Mouse (Mus musculus) lung, postnatal 0 days (tissue): ENCODE measurements at regions not wholly inside any gene's neighbourhood (a gene's known extent, or its start where the extent isn't known, plus 50 kb on each side); places are given as distances from the start of the nearest gene placed in this dataset.

ENCODE experiments used
- ATAC-seq: fragments of 200-750 bp; cut with Nextera tagmentation; 2 replicates; pipeline ENCODE4 v1.8.0; 2017; ENCODE audit warnings: moderate library complexity
- DNase-seq: peaks from one replicate; pipeline ENCODE4 v3.0.0-alpha.2; 2016; ENCODE audit warnings: low spot score
- H3K27ac ChIP-seq: fragments of 300-500 bp; sonication (generic); 2 replicates; pipeline ENCODE4 v1.5.1; 2014; ENCODE audit warnings: antibody characterized with exemption, mild to moderate bottlenecking, low read length, mixed read lengths
- H3K27me3 ChIP-seq: fragments of 300-500 bp; sonication (generic); replicated peaks from 2 replicates; pipeline ENCODE4 v1.6.1; 2014; ENCODE audit warnings: low read length, mixed read lengths; ENCODE audit not compliant: insufficient read depth
- H3K36me3 ChIP-seq: fragments of 300-500 bp; sonication (generic); 2 replicates; pipeline ENCODE4 v1.6.1; 2014; ENCODE audit warnings: low read length, mixed read lengths; ENCODE audit not compliant: insufficient read depth
- H3K4me1 ChIP-seq: fragments of 300-500 bp; sonication (generic); 2 replicates; pipeline ENCODE4 v1.6.1; 2014; ENCODE audit warnings: antibody characterized with exemption, low read depth, low read length, mixed read lengths; ENCODE audit not compliant: insufficient read depth
- H3K4me2 ChIP-seq: fragments of 300-500 bp; sonication (generic); replicated peaks from 2 replicates; pipeline ENCODE4 v1.6.1; 2014; ENCODE audit warnings: low read depth, mild to moderate bottlenecking, low read length, moderate library complexity, mixed read lengths
- H3K4me3 ChIP-seq: fragments of 300-500 bp; sonication (generic); 2 replicates; pipeline ENCODE4 v1.5.1; 2014; ENCODE audit warnings: low read depth, low read length
- H3K9ac ChIP-seq: fragments of 300-500 bp; sonication (generic); replicated peaks from 2 replicates; pipeline ENCODE4 v1.6.1; 2014; ENCODE audit warnings: low read depth, mild to moderate bottlenecking
- H3K9me3 ChIP-seq: fragments of 300-500 bp; sonication (generic); 2 replicates; pipeline ENCODE4 v1.6.1; 2016; ENCODE audit warnings: low read length, mixed read lengths
- CTCF ChIP-seq: IDR thresholded peaks from 2 replicates; pipeline ENCODE4 v1.5.1; 2016; ENCODE audit warnings: antibody characterized with exemption, mild to moderate bottlenecking
- EP300 ChIP-seq: IDR thresholded peaks from 2 replicates; pipeline ENCODE4 v1.6.1; 2016; ENCODE audit warnings: antibody characterized with exemption, mild to moderate bottlenecking, control low read depth
- WGBS: fragments of 180-500 bp; shearing (Covaris S2); extraction: QIAGEN DNeasy Blood & Tissue Kit; methylation state at CpG from one replicate; pipeline ENCODE4 v1.1.7; 2014; 5-methylcytosine and 5-hydroxymethylcytosine counted together

DNA sequence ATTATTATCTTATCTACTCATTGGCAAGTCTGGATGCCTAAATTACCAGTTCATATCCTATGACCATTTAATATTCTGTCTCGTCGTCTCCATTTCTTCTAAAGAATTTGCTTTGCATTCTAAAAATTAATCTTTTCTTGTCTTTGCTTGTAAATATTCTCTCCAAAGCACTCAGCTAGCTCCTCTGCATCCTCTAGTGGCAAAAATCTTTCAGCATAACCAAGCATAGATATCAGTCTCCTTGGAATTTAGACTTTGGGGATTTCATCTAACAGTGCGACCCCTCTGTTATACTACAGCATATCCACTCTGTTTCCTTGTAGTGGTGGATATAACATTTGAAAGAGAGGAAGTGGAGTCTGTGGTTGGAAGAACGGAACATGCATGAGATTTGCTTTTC is 292.7 kb downstream of the Cenpc1 start:
- H3K27me3 ChIP-seq = no peaks in the 10 kb centered on the region
- H3K9me3 ChIP-seq = no peaks in the 10 kb centered on the region
- no peak overlapping the region for H3K9ac ChIP-seq
- no peak for ATAC-seq
- H3K4me3 ChIP-seq = no peak overlapping the region
- no peak overlapping the region for H3K4me2 ChIP-seq
- DNase-seq = no peak
- no peak overlapping the region for H3K27ac ChIP-seq
- H3K4me1 ChIP-seq = no peaks in the 10 kb centered on the region
- TF ChIP-seq CTCF (no peak), EP300 (no peak)
- 74% methylated on average over 4 of the region's 4 CpGs for WGBS
- no peaks in the 10 kb centered on the region for H3K36me3 ChIP-seq

- ATAC-seq (no peak), DNase-seq (no peak)
- Histone ChIP-seq H3K27me3 (no peaks in the 10 kb centered on the region), H3K4me1 (no peaks in the 10 kb centered on the region), H3K4me3 (no peak overlapping the region), H3K4me2 (no peak overlapping the region), H3K9ac (no peak overlapping the region), H3K27ac (no peak overlapping the region), H3K9me3 (no peaks in the 10 kb centered on the region), H3K36me3 (no peaks in the 10 kb centered on the region)
- WGBS = 79% methylated on average over 4 of the region's 4 CpGs
- TF ChIP-seq CTCF (no peak), EP300 (no peak)
Measured at GRCm38 (mm10) chr5:85772086-85772485, 293.3 kb downstream of the Cenpc1 start.

GRCm38 (mm10) chr5:85767157-85767556 is 298.2 kb downstream of the Cenpc1 start:
- H3K27ac ChIP-seq = no peak overlapping the region
- H3K4me3 ChIP-seq = no peak overlapping the region
- H3K4me1 ChIP-seq = no peaks in the 10 kb centered on the region
- no peak for DNase-seq
- no peaks in the 10 kb centered on the region for H3K36me3 ChIP-seq
- peak; percentile 44 for TF ChIP-seq CTCF
- no peak for TF ChIP-seq EP300
- ATAC-seq = no peak
- no peak overlapping the region for H3K4me2 ChIP-seq
- no peaks in the 10 kb centered on the region for H3K27me3 ChIP-seq
- no peaks in the 10 kb centered on the region for H3K9me3 ChIP-seq
- H3K9ac ChIP-seq = no peak overlapping the region
- WGBS = 78% methylated on average over 3 of the region's 3 CpGs

- no peak for TF ChIP-seq EP300
- no peak for TF ChIP-seq CTCF
Measured at GRCm38 (mm10) chr5:85756716-85757115, 308.7 kb downstream of the Cenpc1 start.

DNA sequence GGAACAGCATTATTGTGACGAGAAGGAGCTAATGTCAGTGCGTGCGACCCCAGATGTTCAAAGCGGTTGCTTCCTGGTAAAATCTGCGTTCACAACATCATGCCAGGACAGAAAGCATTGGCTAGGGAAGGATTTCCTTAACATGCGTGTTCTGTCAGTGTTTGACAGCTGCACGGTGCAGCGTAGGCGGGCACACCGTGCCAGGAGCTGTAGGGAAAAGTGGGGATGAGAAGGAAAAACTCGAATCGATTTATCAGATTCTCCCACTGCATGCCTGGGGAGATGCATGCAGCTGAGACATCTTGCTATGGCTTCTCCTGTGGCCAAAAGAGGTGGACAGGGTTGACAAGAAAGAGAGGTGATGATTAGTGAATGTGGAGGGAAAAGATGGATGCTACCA is 311.2 kb downstream of the Cenpc1 start:
- Histone ChIP-seq H3K36me3 (no peaks in the 10 kb centered on the region), H3K27me3 (no peaks in the 10 kb centered on the region), H3K4me2 (no peak overlapping the region), H3K27ac (no peak overlapping the region), H3K9ac (no peak overlapping the region), H3K9me3 (no peaks in the 10 kb centered on the region), H3K4me3 (no peak overlapping the region), H3K4me1 (no peaks in the 10 kb centered on the region)
- no peak for TF ChIP-seq CTCF
- no peak for TF ChIP-seq EP300
- ATAC-seq = no peak
- DNase-seq = no peak
- WGBS = 88% methylated on average over 12 of the region's 12 CpGs

More at GRCm38 (mm10) chr5:85756716-85757115, 308.7 kb downstream of the Cenpc1 start:
- no peak overlapping the region for H3K9ac ChIP-seq
- H3K36me3 ChIP-seq = no peaks in the 10 kb centered on the region
- no peak overlapping the region for H3K27ac ChIP-seq
- no peaks in the 10 kb centered on the region for H3K9me3 ChIP-seq
- DNase-seq (no peak), ATAC-seq (no peak)
- H3K4me1 ChIP-seq = no peaks in the 10 kb centered on the region
- no peaks in the 10 kb centered on the region for H3K27me3 ChIP-seq
- WGBS = 76% methylated on average over 8 of the region's 8 CpGs
- H3K4me2 ChIP-seq = no peak overlapping the region
- no peak overlapping the region for H3K4me3 ChIP-seq

DNA sequence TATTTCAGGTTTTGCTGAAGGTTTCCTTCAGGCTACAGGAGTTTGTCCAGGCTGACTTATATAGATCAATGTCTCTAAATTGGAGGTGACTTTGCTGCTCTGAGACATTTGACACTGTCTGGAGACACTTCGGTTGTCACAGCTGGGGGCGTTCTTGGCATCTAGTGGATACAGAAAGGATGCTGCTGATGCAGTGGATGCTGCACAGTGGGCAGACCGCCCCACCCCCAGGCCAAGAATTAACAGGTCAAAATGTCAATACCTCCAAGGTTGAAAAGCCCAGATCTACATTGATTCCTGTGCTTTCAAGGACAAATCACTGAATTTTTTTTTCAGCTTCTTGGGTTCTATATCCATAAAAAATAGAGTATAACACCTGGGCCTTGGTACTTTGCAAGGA is 312.3 kb downstream of the Cenpc1 start:
- H3K4me2 ChIP-seq = no peak overlapping the region
- 87% methylated on average over 3 of the region's 3 CpGs for WGBS
- no peak for ATAC-seq
- H3K27ac ChIP-seq = no peak overlapping the region
- H3K27me3 ChIP-seq = no peaks in the 10 kb centered on the region
- TF ChIP-seq CTCF (no peak), EP300 (no peak)
- no peaks in the 10 kb centered on the region for H3K4me1 ChIP-seq
- DNase-seq = no peak
- no peak overlapping the region for H3K4me3 ChIP-seq
- no peaks in the 10 kb centered on the region for H3K9me3 ChIP-seq
- no peak overlapping the region for H3K9ac ChIP-seq
- H3K36me3 ChIP-seq = no peaks in the 10 kb centered on the region

DNA sequence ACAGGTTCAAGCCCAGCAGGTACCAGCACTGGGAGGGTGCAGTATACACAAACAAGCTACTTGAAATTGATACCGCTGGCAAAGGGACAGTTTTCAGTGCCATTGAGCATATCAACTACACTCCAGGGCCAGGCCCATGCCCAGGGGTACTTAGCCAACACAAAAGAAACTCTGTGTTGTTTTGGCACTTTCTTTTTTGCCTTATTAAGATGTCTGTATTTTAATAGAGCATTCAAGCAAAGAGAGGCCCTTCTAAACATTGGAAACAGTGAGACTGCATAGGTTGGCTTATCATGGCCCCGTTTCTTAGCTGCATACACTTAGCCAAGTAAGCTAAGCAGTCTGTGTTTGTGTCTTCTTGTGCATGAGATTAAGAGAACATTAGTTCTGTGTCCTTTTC is 313.7 kb downstream of the Cenpc1 start:
- Histone ChIP-seq H3K9ac (no peak overlapping the region), H3K27me3 (no peaks in the 10 kb centered on the region), H3K4me2 (no peak overlapping the region), H3K27ac (no peak overlapping the region), H3K4me1 (no peaks in the 10 kb centered on the region), H3K4me3 (no peak overlapping the region), H3K9me3 (no peaks in the 10 kb centered on the region), H3K36me3 (no peaks in the 10 kb centered on the region)
- ATAC-seq (no peak), DNase-seq (no peak)
- 59% methylated on average over 2 of the region's 2 CpGs for WGBS
- TF ChIP-seq EP300 (no peak), CTCF (no peak)
